Mouse (Mus musculus) frontal cortex, postnatal 14 days (tissue): ENCODE results near the gene Rsl1d1.
"Not testable (repeated sequence)": the region's sequence is repeated elsewhere in the genome, so short reads cannot be mapped to it uniquely, and the experiment has no call there.

Source experiments
- DNase-seq, 2 experiments: peaks; one replicate each; pipeline ENCODE4 v3.0.0; 2022; ENCODE audit warnings: low spot score in 2 of 2

Gene Rsl1d1

GRCm38 (mm10) chr16:11164695-11165255, 38.4 kb downstream of the Rsl1d1 start:
- DNase-seq, result no peak

GRCm38 (mm10) chr16:11157721-11158120, 45.4 kb downstream of the Rsl1d1 start:
- not testable (repeated sequence) for DNase-seq

- DNase-seq, result no peak
These were observed 48.6 kb downstream of the Rsl1d1 start for GRCm38 (mm10) chr16:11154500-11154899.

GRCm38 (mm10) chr16:11143706-11144483, 59.2 kb downstream of the Rsl1d1 start:
- DNase-seq, result peak; percentile 99 to 100
